Mouse (Mus musculus): ENCODE measurements at regions not wholly inside any gene's neighbourhood (a gene's known extent, or its start where the extent isn't known, plus 50 kb on each side); places are given as distances from the start of the nearest gene placed in this dataset.
"Not testable (repeated sequence)": the region's sequence is repeated elsewhere in the genome, so short reads cannot be mapped to it uniquely, and the experiment has no call there.

- DNase-seq = not testable (repeated sequence)
These were observed 189.2 kb upstream of the Rapgef5 start for GRCm38 (mm10) chr12:117327086-117327485.

GRCm38 (mm10) chr12:117330418-117330817, 185.9 kb upstream of the Rapgef5 start:
- no peak for DNase-seq

GRCm38 (mm10) chr12:117336856-117337255, 179.4 kb upstream of the Rapgef5 start:
- DNase-seq = no peak

GRCm38 (mm10) chr12:117342321-117342720, 174.0 kb upstream of the Rapgef5 start:
- no peak for DNase-seq

DNA sequence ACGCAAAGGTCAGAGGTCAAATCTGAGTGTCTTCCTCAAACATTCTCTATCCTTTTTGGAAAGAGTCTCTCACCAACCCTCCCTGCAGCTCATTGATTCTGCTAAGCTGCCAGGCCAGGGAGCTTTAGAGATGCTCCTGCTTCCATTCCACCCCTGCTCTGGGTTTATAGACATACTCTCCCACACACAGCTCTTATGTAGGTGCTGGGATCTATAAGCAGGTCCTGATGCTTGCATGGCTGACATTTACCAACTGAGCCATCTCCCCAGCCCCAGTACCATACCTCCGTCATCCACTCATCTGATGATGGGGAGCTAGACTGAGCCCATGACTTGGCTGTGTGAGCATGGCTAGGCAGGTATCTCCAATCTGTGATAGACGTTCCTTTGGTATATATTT, 173.2 kb upstream of the Rapgef5 start:
- no peak for DNase-seq

DNA sequence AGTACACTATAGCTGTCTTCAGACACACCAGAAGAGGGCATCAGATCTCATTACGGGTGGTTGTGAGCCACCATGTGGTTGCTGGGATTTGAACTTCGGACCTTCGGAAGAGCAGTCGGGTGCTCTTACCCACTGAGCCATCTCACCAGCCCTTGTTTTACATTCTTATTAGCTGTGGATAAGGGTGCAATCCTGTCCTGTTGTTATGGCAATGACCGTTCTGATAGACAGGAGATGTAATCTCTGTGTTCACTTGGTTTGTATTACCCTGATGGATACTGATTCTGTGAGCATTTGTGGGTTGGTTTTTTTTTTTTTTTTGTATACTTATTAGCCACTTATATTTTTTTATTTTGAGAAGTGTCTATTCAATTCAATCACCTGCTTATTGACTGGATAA, 172.7 kb upstream of the Rapgef5 start:
- not testable (repeated sequence) for DNase-seq

GRCm38 (mm10) chr12:117344266-117345087, 171.8 kb upstream of the Rapgef5 start:
- peak; percentile 51 for DNase-seq

DNA sequence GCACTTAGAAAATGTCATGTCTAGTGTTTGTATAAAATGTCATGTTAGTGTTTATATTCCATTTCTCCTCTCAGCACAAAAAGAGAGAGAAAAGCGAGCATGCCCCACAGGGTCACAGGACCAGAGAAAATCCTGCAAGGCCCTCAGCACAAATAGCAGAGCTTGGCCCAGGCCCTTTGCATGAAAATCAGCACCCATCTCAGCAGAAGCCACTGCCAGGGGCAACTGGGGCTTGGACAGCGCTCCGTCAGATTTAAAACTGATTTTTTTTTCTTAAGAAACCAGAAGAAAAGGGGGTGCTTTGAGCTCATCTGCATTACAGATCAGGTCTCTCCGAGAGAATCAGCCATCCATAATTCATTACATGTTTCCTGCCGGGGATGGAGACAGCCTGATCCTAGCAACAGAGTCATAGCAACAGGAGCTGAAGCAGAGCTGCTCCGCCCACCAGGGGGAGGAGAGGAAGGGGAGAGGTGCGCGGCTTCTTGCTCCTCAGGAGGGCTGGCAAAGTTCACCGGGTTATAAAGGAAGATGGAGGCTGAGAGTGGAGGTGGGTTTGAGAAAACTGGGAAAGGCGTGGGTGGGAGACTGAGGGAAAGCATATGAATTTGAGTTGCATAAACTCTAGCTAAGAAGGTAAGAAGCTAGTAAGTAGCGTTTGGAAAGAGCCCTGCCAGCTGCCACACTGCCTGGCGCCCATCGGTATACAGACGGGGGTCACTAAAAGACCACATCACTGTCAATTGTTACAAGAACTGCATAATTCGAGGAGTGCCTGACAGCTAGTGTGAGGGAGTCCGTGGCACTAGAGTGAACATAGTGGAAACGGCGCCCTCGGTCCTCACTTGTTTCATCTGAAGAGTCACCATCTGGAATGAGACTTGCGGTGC, 170.9 kb upstream of the Rapgef5 start:
- DNase-seq = peak; percentile 73

GRCm38 (mm10) chr12:117346091-117346490, 170.2 kb upstream of the Rapgef5 start:
- no peak for DNase-seq

DNA sequence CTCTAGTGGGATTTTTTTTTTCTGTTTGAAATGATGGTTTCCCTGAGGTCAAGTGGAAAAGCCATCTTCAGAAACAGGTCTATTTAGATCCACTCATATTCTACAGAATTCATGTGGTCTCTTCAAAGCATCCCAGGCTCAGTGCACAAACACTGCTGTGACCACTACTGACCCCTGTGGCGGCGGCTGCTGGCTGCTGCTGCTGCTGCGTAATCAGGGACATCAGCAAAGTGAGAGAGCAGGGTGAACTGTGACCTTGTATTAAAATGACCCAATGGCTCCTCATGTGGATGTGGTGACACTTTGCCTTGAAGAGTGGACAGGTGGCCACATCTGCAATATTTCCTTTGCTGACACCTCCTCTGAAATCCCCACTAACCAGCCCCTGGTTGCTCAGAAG, 169.1 kb upstream of the Rapgef5 start:
- DNase-seq = no peak

DNA sequence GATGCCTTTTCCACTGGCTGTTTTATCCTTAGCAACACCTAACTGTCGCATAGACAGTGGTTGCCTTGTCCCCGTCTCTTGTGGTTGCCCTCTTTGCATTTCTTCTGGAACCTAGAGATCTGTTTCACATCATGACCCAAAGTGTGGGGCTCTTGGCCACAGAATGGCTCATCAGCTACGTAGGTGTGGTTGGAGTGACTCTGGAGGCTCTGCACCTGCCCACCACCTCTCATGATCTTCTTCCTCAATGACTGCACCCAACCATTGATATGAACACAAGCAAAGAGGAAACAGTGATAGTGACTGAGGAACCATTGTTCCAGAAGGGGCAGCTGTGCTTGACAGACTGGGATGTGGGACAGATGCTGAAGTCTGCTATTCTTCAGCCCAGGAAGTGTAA, 167.8 kb upstream of the Rapgef5 start:
- DNase-seq = no peak

DNA sequence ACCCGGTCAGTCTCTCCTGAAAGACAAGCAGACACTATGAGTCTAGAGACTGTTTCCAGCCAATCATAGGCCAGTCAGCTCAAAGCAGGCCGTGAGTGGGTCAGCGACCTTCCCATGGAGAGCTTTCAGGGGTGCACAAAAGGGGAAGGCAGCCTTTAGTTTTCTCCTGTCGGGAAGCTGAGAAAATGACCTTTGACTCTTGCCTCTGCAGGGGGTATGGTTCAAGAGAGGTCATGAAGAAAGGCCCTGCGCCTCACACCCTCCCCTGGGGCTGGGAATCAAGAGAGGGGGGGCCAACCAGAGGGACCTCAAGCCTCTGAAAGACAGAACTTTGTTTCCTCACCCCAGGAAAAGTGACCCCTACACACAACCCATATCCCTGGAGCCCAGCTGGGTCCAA, 164.4 kb upstream of the Rapgef5 start:
- no peak for DNase-seq

- DNase-seq = no peak
These were observed 163.8 kb upstream of the Rapgef5 start for GRCm38 (mm10) chr12:117352511-117352910.

DNA sequence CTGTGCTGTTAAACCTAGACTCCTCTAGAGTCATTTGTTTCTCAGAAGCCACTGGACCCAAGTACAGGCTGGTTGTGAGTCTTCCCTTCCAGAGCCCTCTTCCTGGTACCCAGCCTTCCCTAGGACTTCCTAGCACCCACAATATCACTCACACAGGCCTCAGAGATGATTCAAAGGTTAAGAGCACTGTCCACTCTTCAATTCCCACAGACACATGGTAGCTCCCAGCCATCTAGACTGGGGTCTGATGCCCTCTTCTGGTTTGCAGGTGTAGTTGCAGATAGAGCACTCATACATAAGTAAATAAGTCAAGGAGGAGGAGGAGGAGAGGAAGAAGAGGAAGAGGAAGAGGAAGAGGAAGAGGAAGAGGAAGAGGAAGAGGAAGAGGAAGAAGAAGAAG, 163.3 kb upstream of the Rapgef5 start:
- DNase-seq = no peak

DNA sequence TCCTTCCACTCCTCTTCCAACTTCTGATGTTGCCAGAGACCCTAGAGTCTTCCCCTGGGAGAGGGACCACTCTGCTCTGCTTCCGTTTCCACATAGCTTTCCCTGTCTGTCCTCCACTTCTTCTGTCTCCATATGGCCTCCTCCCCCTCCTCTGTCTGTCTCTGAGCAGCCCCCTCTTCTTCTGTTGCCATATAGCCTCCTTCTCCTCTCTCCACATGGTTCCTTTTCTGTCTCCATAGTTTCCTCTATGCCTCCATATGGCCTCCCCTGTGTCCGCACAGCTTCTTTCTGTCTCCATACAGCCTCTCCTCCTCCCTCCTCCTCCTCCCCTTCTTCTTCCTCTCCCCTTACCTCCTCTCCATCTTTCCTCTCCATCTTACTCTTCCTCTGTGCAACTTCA, 158.5 kb upstream of the Rapgef5 start:
- no peak for DNase-seq

DNA sequence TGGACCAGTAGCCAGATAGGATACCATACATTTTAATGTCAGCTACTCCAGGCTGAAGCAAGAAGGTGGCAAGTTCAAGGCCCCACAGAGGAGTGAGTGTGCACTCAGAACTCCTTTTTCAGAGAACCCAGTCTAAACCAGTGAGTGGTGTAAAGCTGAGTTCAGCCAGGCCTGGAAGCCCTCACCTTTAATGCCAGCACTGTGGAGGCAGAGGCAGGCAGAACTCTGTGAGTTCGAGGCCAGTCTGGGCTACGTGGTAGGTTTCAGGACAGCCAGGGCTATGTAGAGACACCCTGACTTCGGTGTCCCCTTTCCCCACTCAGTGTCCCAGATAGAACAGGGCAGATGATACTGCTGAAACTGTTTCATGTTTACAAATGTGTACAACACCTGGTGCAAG, 157.4 kb upstream of the Rapgef5 start:
- no peak for DNase-seq

GRCm38 (mm10) chr12:117360215-117360614, 156.1 kb upstream of the Rapgef5 start:
- DNase-seq = no peak

DNA sequence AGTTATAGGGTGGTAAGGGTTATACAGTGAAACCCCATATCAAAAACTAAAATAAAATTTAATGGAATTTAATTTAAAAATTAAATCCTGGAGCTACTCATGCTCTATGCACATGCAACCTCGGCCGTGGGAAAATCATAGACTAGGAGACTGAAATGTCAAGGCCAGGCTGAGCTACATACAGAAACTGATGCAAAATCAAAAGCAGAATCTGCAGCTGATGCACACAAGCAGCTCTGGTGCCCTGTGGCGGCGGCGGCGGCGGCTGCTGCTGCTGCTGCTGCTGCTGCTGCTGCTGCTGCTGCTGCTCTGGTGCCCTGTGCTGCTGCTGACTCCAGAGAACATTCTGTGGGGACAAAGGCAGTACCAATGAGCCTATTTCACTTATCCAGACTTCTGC, 154.5 kb upstream of the Rapgef5 start:
- no peak for DNase-seq

DNA sequence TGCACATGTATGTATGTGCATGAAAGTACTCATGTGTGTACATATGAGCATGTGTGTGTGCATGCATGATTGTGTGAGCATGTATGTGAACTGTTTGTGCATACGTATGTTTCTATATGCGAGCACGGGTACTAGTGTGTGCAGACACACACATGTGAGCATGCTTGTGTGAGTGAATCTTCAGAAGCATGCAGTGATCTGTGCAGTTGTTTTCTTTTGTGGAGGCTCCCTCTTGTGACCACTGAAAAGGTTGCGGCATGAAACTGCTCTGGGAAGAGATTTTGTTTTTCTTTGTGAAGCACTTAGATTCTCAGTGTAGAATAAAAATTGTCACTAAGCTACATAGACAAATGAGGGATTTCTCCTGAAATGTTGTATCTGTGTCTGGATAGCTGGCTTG, 152.8 kb upstream of the Rapgef5 start:
- not testable (repeated sequence) for DNase-seq

GRCm38 (mm10) chr12:117365181-117365580, 151.1 kb upstream of the Rapgef5 start:
- no peak for DNase-seq

DNA sequence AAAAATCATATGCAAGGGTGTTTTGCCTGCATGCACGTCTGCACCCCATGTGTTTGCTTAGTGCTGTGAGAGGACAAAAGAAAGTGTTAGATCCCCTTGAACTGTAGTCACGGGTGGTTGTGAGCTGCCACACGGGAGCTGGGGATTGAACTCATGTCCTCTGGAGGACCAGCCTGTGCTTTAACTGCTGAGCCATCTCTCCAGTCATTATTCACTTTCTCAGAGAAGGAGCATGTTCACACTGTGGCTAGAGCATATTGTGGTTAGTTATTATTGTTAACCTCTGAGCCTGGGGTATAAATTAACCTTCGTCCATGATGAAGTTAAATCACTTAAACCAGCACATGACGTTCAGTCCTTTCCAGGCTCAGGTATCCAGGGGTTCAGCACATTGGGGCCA, 150.4 kb upstream of the Rapgef5 start:
- DNase-seq = no peak

GRCm38 (mm10) chr12:117378297-117378887, 137.9 kb upstream of the Rapgef5 start:
- no peak for DNase-seq

- DNase-seq = no peak
These were observed 137.0 kb upstream of the Rapgef5 start for GRCm38 (mm10) chr12:117379103-117379850.
